Mouse (Mus musculus): ENCODE measurements around the gene Cfap221. TPM values are rescaled to one million over a fixed set of nuclear protein-coding genes. Genes with fewer than 3 reads are reported as not detected.

Cfap221 gene
- polyA plus RNA-seq, 1 experiment from 2014 or later: not detected

- Histone ChIP-seq H3K36me3 (ENCODE audit: control insufficient read depth, insufficient read depth, low read length) (no peaks in the 10 kb centered on the region), H3K27me3 (replicated peaks; ENCODE audit: control insufficient read depth, insufficient read depth, low read length) (no peaks in the 10 kb centered on the region), H3K4me1 (ENCODE audit: control insufficient read depth, insufficient read depth, low read length) (no peaks in the 10 kb centered on the region), H3K9ac (ENCODE audit: low read depth, low read length) (no peak overlapping the region), H3K27ac (ENCODE audit: low read length) (no peak overlapping the region), H3K4me3 (ENCODE audit: low read length) (no peak overlapping the region), H3K4me2 (ENCODE audit: low read depth, low read length) (no peak overlapping the region), H3K9me3 (ENCODE audit: control insufficient read depth, low read length) (no peaks in the 10 kb centered on the region)
- ATAC-seq: peak; percentile 65; the same call in 1 of the 2 replicates
- 31% methylated on average over 12 of the region's 12 CpGs for WGBS
Observed at GRCm38 (mm10) chr1:119965804-119966514, 31.1 kb downstream of the Cfap221 start.

DNA sequence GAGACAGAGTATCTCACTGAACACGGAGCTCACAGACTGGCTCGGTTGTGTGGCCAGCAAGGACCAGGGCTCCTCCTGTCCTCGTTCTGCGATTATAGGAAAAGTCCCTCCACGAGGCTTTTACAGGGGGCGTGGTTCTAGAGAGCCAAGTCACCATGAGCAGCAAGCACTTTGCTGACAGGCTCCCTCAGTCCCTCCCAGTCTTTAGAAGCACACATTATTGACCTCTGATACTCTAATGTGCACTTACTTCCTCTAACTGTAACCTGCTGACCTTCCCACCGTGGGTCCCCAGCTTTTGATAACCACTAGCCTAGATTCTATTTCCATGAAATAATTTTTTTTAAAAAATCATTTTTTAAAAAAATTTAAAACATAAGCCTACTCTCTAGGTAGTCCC is 37.1 kb downstream of the Cfap221 start:
- H3K27me3 ChIP-seq (replicated peaks; ENCODE audit: control insufficient read depth, insufficient read depth, low read length): no peaks in the 10 kb centered on the region
- no peaks in the 10 kb centered on the region for H3K4me1 ChIP-seq (ENCODE audit: control insufficient read depth, insufficient read depth, low read length)
- no peak overlapping the region for H3K27ac ChIP-seq (ENCODE audit: low read length)
- H3K9me3 ChIP-seq (ENCODE audit: control insufficient read depth, low read length): no peaks in the 10 kb centered on the region
- ATAC-seq: peak; percentile 84
- no peaks in the 10 kb centered on the region for H3K36me3 ChIP-seq (ENCODE audit: control insufficient read depth, insufficient read depth, low read length)
- WGBS: 42% methylated on average over 7 of the region's 7 CpGs
- H3K9ac ChIP-seq (ENCODE audit: low read depth, low read length): no peak overlapping the region
- no peak overlapping the region for H3K4me3 ChIP-seq (ENCODE audit: low read length)
- H3K4me2 ChIP-seq (ENCODE audit: low read depth, low read length): no peak overlapping the region

GRCm38 (mm10) chr1:119959464-119959863 is 37.6 kb downstream of the Cfap221 start:
- H3K4me3 ChIP-seq (ENCODE audit: low read length): no peak overlapping the region
- no peak overlapping the region for H3K27ac ChIP-seq (ENCODE audit: low read length)
- no peaks in the 10 kb centered on the region for H3K4me1 ChIP-seq (ENCODE audit: control insufficient read depth, insufficient read depth, low read length)
- no peak overlapping the region for H3K4me2 ChIP-seq (ENCODE audit: low read depth, low read length)
- ATAC-seq: peak; percentile 58
- H3K9me3 ChIP-seq (ENCODE audit: control insufficient read depth, low read length): no peaks in the 10 kb centered on the region
- H3K27me3 ChIP-seq (replicated peaks; ENCODE audit: control insufficient read depth, insufficient read depth, low read length): no peaks in the 10 kb centered on the region
- no peak overlapping the region for H3K9ac ChIP-seq (ENCODE audit: low read depth, low read length)
- no peaks in the 10 kb centered on the region for H3K36me3 ChIP-seq (ENCODE audit: control insufficient read depth, insufficient read depth, low read length)
- WGBS: 91% methylated on average over 4 of the region's 4 CpGs

- H3K4me1 ChIP-seq (ENCODE audit: control insufficient read depth, insufficient read depth, low read length): no peaks in the 10 kb centered on the region
- no peaks in the 10 kb centered on the region for H3K36me3 ChIP-seq (ENCODE audit: control insufficient read depth, insufficient read depth, low read length)
- H3K9me3 ChIP-seq (ENCODE audit: control insufficient read depth, low read length): no peaks in the 10 kb centered on the region
- no peaks in the 10 kb centered on the region for H3K27me3 ChIP-seq (replicated peaks; ENCODE audit: control insufficient read depth, insufficient read depth, low read length)
- no peak for ATAC-seq
- 41% methylated on average over 9 of the region's 9 CpGs for WGBS
- H3K9ac ChIP-seq (ENCODE audit: low read depth, low read length): no peak overlapping the region
- H3K4me3 ChIP-seq (ENCODE audit: low read length): no peak overlapping the region
- H3K4me2 ChIP-seq (ENCODE audit: low read depth, low read length): no peak overlapping the region
- no peak overlapping the region for H3K27ac ChIP-seq (ENCODE audit: low read length)
Observed at GRCm38 (mm10) chr1:119957716-119958222, 39.3 kb downstream of the Cfap221 start.

- WGBS: 80% methylated on average over 2 of the region's 2 CpGs
- H3K9ac ChIP-seq (ENCODE audit: low read depth, low read length): no peak overlapping the region
- no peak overlapping the region for H3K4me2 ChIP-seq (ENCODE audit: low read depth, low read length)
- no peak overlapping the region for H3K4me3 ChIP-seq (ENCODE audit: low read length)
- no peaks in the 10 kb centered on the region for H3K27me3 ChIP-seq (replicated peaks; ENCODE audit: control insufficient read depth, insufficient read depth, low read length)
- H3K9me3 ChIP-seq (ENCODE audit: control insufficient read depth, low read length): no peaks in the 10 kb centered on the region
- no peak for ATAC-seq
- no peaks in the 10 kb centered on the region for H3K4me1 ChIP-seq (ENCODE audit: control insufficient read depth, insufficient read depth, low read length)
- H3K27ac ChIP-seq (ENCODE audit: low read length): no peak overlapping the region
- H3K36me3 ChIP-seq (ENCODE audit: control insufficient read depth, insufficient read depth, low read length): no peaks in the 10 kb centered on the region
Observed at GRCm38 (mm10) chr1:119954680-119955079, 42.4 kb downstream of the Cfap221 start.

DNA sequence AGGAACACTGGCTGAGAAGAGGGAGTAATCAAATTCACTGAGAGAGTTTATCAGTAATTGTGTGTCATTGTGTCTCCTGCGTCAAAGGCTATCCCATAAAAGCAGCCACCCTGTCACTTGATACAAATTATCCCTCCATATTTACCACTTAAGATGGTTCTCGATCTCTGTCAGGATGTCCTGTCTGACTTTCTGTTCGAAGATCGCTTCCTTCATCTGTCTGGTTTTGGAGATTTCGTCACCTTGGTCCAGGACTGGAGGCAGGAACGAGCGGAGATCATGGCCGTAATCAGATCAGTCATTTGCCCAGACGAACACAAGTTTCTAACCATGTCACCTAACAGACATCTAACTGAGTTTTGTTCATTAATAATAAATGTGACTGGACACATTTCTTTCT is 43.6 kb downstream of the Cfap221 start:
- 84% methylated on average over 9 of the region's 9 CpGs for WGBS
- H3K4me3 ChIP-seq (ENCODE audit: low read length): no peak overlapping the region
- no peak for ATAC-seq
- no peaks in the 10 kb centered on the region for H3K27me3 ChIP-seq (replicated peaks; ENCODE audit: control insufficient read depth, insufficient read depth, low read length)
- H3K9me3 ChIP-seq (ENCODE audit: control insufficient read depth, low read length): no peaks in the 10 kb centered on the region
- H3K27ac ChIP-seq (ENCODE audit: low read length): no peak overlapping the region
- H3K4me1 ChIP-seq (ENCODE audit: control insufficient read depth, insufficient read depth, low read length): no peaks in the 10 kb centered on the region
- H3K36me3 ChIP-seq (ENCODE audit: control insufficient read depth, insufficient read depth, low read length): no peaks in the 10 kb centered on the region
- no peak overlapping the region for H3K4me2 ChIP-seq (ENCODE audit: low read depth, low read length)
- H3K9ac ChIP-seq (ENCODE audit: low read depth, low read length): no peak overlapping the region

DNA sequence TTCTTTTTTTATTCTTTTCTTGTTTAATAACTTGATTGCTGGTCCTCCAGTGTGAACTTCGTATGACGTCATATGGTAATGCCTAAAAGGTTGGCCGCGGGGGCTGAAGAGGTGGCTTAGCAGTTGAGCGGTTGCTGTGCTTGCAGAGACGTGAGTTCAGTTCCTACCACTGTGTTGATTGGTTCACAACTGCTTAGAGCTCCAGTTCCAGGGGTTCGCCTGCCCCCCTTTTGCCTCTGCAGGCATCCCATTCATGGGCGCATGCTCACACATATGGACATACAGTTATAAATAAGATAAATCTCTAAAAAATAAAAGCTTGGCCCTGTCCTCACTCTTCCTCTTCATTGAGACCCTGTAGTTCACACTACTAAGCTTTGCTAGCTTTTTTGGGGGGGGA is 46.9 kb downstream of the Cfap221 start:
- no peaks in the 10 kb centered on the region for H3K9me3 ChIP-seq (ENCODE audit: control insufficient read depth, low read length)
- no peak overlapping the region for H3K4me2 ChIP-seq (ENCODE audit: low read depth, low read length)
- H3K4me1 ChIP-seq (ENCODE audit: control insufficient read depth, insufficient read depth, low read length): no peaks in the 10 kb centered on the region
- H3K9ac ChIP-seq (ENCODE audit: low read depth, low read length): no peak overlapping the region
- ATAC-seq: no peak
- H3K27ac ChIP-seq (ENCODE audit: low read length): no peak overlapping the region
- no peaks in the 10 kb centered on the region for H3K27me3 ChIP-seq (replicated peaks; ENCODE audit: control insufficient read depth, insufficient read depth, low read length)
- no peak overlapping the region for H3K4me3 ChIP-seq (ENCODE audit: low read length)
- 93% methylated on average over 8 of the region's 8 CpGs for WGBS
- H3K36me3 ChIP-seq (ENCODE audit: control insufficient read depth, insufficient read depth, low read length): no peaks in the 10 kb centered on the region

DNA sequence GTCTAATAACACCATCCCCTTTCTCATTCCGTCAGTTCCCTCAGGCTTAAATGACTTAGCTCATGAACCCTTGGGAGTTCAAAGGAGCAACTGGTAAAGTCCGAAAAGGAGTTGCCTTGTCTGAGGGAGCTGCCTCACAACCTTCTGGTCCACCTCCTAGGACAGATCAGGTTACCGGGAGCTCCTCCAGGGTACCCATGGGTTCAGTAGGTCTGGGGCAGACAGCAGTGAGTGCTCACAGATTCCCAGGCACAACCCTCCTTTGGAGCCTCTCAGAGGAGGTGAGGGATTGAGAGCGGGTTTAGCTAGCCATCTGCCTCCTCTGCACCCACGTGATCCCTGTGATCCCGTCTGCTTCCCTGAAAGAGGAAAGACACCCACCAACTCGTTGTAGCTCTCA is 60.2 kb downstream of the Cfap221 start:
- no peak overlapping the region for H3K27ac ChIP-seq (ENCODE audit: low read length)
- no peaks in the 10 kb centered on the region for H3K36me3 ChIP-seq (ENCODE audit: control insufficient read depth, insufficient read depth, low read length)
- no peaks in the 10 kb centered on the region for H3K4me1 ChIP-seq (ENCODE audit: control insufficient read depth, insufficient read depth, low read length)
- H3K27me3 ChIP-seq (replicated peaks; ENCODE audit: control insufficient read depth, insufficient read depth, low read length): no peaks in the 10 kb centered on the region
- ATAC-seq: no peak
- no peak overlapping the region for H3K4me3 ChIP-seq (ENCODE audit: low read length)
- no peak overlapping the region for H3K9ac ChIP-seq (ENCODE audit: low read depth, low read length)
- H3K9me3 ChIP-seq (ENCODE audit: control insufficient read depth, low read length): no peaks in the 10 kb centered on the region
- 32% methylated on average over 7 of the region's 7 CpGs for WGBS
- H3K4me2 ChIP-seq (ENCODE audit: low read depth, low read length): no peak overlapping the region

GRCm38 (mm10) chr1:119931421-119932150 is 65.4 kb downstream of the Cfap221 start:
- H3K9me3 ChIP-seq (ENCODE audit: control insufficient read depth, low read length): no peaks in the 10 kb centered on the region
- no peak overlapping the region for H3K27ac ChIP-seq (ENCODE audit: low read length)
- H3K4me3 ChIP-seq (ENCODE audit: low read length): no peak overlapping the region
- H3K27me3 ChIP-seq (replicated peaks; ENCODE audit: control insufficient read depth, insufficient read depth, low read length): no peaks in the 10 kb centered on the region
- no peak for ATAC-seq
- WGBS: 85% methylated on average over 4 of the region's 4 CpGs
- no peak overlapping the region for H3K4me2 ChIP-seq (ENCODE audit: low read depth, low read length)
- H3K4me1 ChIP-seq (ENCODE audit: control insufficient read depth, insufficient read depth, low read length): no peaks in the 10 kb centered on the region
- H3K36me3 ChIP-seq (ENCODE audit: control insufficient read depth, insufficient read depth, low read length): no peaks in the 10 kb centered on the region
- H3K9ac ChIP-seq (ENCODE audit: low read depth, low read length): no peak overlapping the region

All from intestine, embryonic 16.5 days (tissue).